Mouse (Mus musculus) thymus, adult 2 months (tissue): ENCODE data around the gene Dmrt2.

Experiments
- CTCF ChIP-seq: fragments of 200-500 bp; IDR thresholded peaks from 2 replicates; pipeline ENCODE4 v1.5.1; 2012; ENCODE audit warnings: mild to moderate bottlenecking, control low read depth, low read length, moderate library complexity, borderline replicate concordance; ENCODE audit not compliant: control insufficient read depth, poor library complexity, insufficient read depth; ENCODE audit errors: extremely low read depth
- POLR2A ChIP-seq: fragments of 200-500 bp; IDR thresholded peaks from 2 replicates; pipeline ENCODE4 v1.6.1; 2012; ENCODE audit warnings: mild to moderate bottlenecking, low read length, control low read depth, moderate library complexity; ENCODE audit not compliant: control insufficient read depth, poor library complexity, insufficient read depth; ENCODE audit errors: extremely low read depth

- TF ChIP-seq CTCF, result no peak
- TF ChIP-seq POLR2A, result no peak
Observed at GRCm38 (mm10) chr19:25673224-25674055, 1.2 kb downstream of the Dmrt2 start.
